Mouse (Mus musculus) splenic B cell, adult 2 months (primary cell): ENCODE measurements around the gene Dcpp1.
A peak's percentile ranks its signal among the peaks of the same experiment; 100 is the strongest.
"Not testable (repeated sequence)": the region's sequence is repeated elsewhere in the genome, so short reads cannot be mapped to it uniquely, and the experiment has no call there.

ENCODE experiments used
- DNase-seq: peaks from one replicate; pipeline ENCODE4 v3.0.0-alpha.2; 2011; ENCODE audit warnings: low read depth, low spot score
- H3K27me3 ChIP-seq: 2 replicates; pipeline ENCODE4 v1.6.1; 2012; ENCODE audit warnings: mild to moderate bottlenecking, low read length, moderate library complexity, mixed read lengths; ENCODE audit not compliant: control insufficient read depth, poor library complexity, insufficient read depth, severe bottlenecking
- H3K36me3 ChIP-seq: 2 replicates; pipeline ENCODE4 v1.6.1; 2012; ENCODE audit warnings: mild to moderate bottlenecking, low read length, moderate library complexity, mixed read lengths; ENCODE audit not compliant: control insufficient read depth, poor library complexity, insufficient read depth, severe bottlenecking

The Dcpp1 gene

GRCm38 (mm10) chr17:23880576-23880975, at the start of gene Dcpp1, which contains the start of gene Dcpp2:
Dcpp1 (plus strand) TSS chr17:23880876.
Dcpp2 (plus strand) TSS chr17:23880880.
- not testable (repeated sequence) for H3K27me3 ChIP-seq, DNase-seq, H3K36me3 ChIP-seq

GRCm38 (mm10) chr17:23831201-23831600, 49.5 kb upstream of the Dcpp1 start:
- Histone ChIP-seq H3K36me3 (no peaks in the 10 kb centered on the region; the same call in 1 of the 2 replicates), H3K27me3 (no peaks in the 10 kb centered on the region)
- DNase-seq = no peak

- no peaks in the 10 kb centered on the region for H3K36me3 ChIP-seq
- no peak for DNase-seq
- no peaks in the 10 kb centered on the region for H3K27me3 ChIP-seq
Observed at GRCm38 (mm10) chr17:23836006-23836575, 44.6 kb upstream of the Dcpp1 start, which contains the start of gene Prss33. Prss33 (minus strand) TSS chr17:23836056.

- H3K36me3 ChIP-seq = no peaks in the 10 kb centered on the region
- H3K27me3 ChIP-seq = no peaks in the 10 kb centered on the region; the same call in 1 of the 2 replicates
- DNase-seq = peak; percentile 85
Observed at GRCm38 (mm10) chr17:23841145-23841544, 39.5 kb upstream of the Dcpp1 start.

- DNase-seq = peak; percentile 22
- no peaks in the 10 kb centered on the region for H3K36me3 ChIP-seq
- no peaks in the 10 kb centered on the region; the same call in 1 of the 2 replicates for H3K27me3 ChIP-seq
Observed at GRCm38 (mm10) chr17:23843141-23843811, 37.4 kb upstream of the Dcpp1 start.

- Histone ChIP-seq H3K27me3 (no peaks in the 10 kb centered on the region; the same call in 1 of the 2 replicates), H3K36me3 (no peaks in the 10 kb centered on the region)
- peak; percentile 74 for DNase-seq
Observed at GRCm38 (mm10) chr17:23843812-23844273, 36.8 kb upstream of the Dcpp1 start, which contains the start of the genes Prss32 and Prss41. Prss32 (plus strand) TSS chr17:23843855. Prss41 (minus strand) TSS chr17:23844172.

GRCm38 (mm10) chr17:23850028-23850427, 30.6 kb upstream of the Dcpp1 start:
- peak; percentile 37 for DNase-seq

GRCm38 (mm10) chr17:23850853-23851749, 29.6 kb upstream of the Dcpp1 start:
- DNase-seq = peak; percentile 76
- H3K27me3 ChIP-seq = no peaks in the 10 kb centered on the region
- H3K36me3 ChIP-seq = no peaks in the 10 kb centered on the region

More at GRCm38 (mm10) chr17:23850028-23850427, 30.6 kb upstream of the Dcpp1 start:
- Histone ChIP-seq H3K36me3 (no peaks in the 10 kb centered on the region), H3K27me3 (no peaks in the 10 kb centered on the region)

GRCm38 (mm10) chr17:23853292-23853691, 27.4 kb upstream of the Dcpp1 start:
- DNase-seq = peak; percentile 69
- Histone ChIP-seq H3K27me3 (no peaks in the 10 kb centered on the region), H3K36me3 (no peaks in the 10 kb centered on the region)

GRCm38 (mm10) chr17:23854229-23854765, 26.4 kb upstream of the Dcpp1 start:
- no peaks in the 10 kb centered on the region for H3K36me3 ChIP-seq
- DNase-seq = no peak
- H3K27me3 ChIP-seq = no peaks in the 10 kb centered on the region

- DNase-seq = no peak
- no peaks in the 10 kb centered on the region for H3K36me3 ChIP-seq
Observed at GRCm38 (mm10) chr17:23857193-23857592, 23.5 kb upstream of the Dcpp1 start.

GRCm38 (mm10) chr17:23857913-23858312, 22.8 kb upstream of the Dcpp1 start:
- Histone ChIP-seq H3K36me3 (no peaks in the 10 kb centered on the region), H3K27me3 (no peaks in the 10 kb centered on the region)
- DNase-seq = no peak

More at GRCm38 (mm10) chr17:23857193-23857592, 23.5 kb upstream of the Dcpp1 start:
- H3K27me3 ChIP-seq = no peaks in the 10 kb centered on the region

GRCm38 (mm10) chr17:23862926-23863325, 17.8 kb upstream of the Dcpp1 start:
- H3K27me3 ChIP-seq = no peaks in the 10 kb centered on the region
- no peaks in the 10 kb centered on the region for H3K36me3 ChIP-seq
- no peak for DNase-seq

GRCm38 (mm10) chr17:23867756-23868155, 12.9 kb upstream of the Dcpp1 start, which contains the start of gene Prss21:
Prss21 (plus strand) TSS chr17:23868056.
- H3K27me3 ChIP-seq = no peaks in the 10 kb centered on the region
- DNase-seq = no peak
- H3K36me3 ChIP-seq = no peaks in the 10 kb centered on the region
